Mouse (Mus musculus) limb, embryonic 14.5 days (tissue): ENCODE data around the gene Slc45a2. TPM values are rescaled to one million over a fixed set of nuclear protein-coding genes. Genes with fewer than 3 reads are reported as not detected.

Experiments used
- ATAC-seq: fragments of 200-750 bp; cut with Nextera tagmentation; 2 replicates; pipeline ENCODE4 v1.8.0; 2017; ENCODE audit warnings: low read depth, moderate number of reproducible peaks, moderate TSS enrichment; ENCODE audit not compliant: low FRiP score
- DNase-seq: peaks from one replicate; pipeline ENCODE4 v3.0.0-alpha.2; 2015; ENCODE audit warnings: low spot score
- H3K27ac ChIP-seq: fragments of 300-500 bp; sonication (generic); replicated peaks from 2 replicates; pipeline ENCODE4 v1.5.1; 2014; ENCODE audit warnings: low read depth, mild to moderate bottlenecking, low read length, moderate library complexity, mixed read lengths
- H3K27me3 ChIP-seq: fragments of 300-500 bp; sonication (generic); 2 replicates; pipeline ENCODE4 v1.6.1; 2014; ENCODE audit warnings: low read length, mixed read lengths; ENCODE audit not compliant: control insufficient read depth, insufficient read depth
- H3K36me3 ChIP-seq: fragments of 300-500 bp; sonication (generic); 2 replicates; pipeline ENCODE4 v1.6.1; 2014; ENCODE audit warnings: mild to moderate bottlenecking, low read length, moderate library complexity, mixed read lengths; ENCODE audit not compliant: control insufficient read depth, insufficient read depth
- H3K4me1 ChIP-seq: fragments of 300-500 bp; sonication (generic); 2 replicates; pipeline ENCODE4 v1.6.1; 2014; ENCODE audit warnings: antibody characterized with exemption, low read length, mixed read lengths; ENCODE audit not compliant: control insufficient read depth, insufficient read depth
- H3K4me2 ChIP-seq: fragments of 300-500 bp; sonication (generic); replicated peaks from 2 replicates; pipeline ENCODE4 v1.6.1; 2014; ENCODE audit warnings: low read depth, mild to moderate bottlenecking, low read length, moderate library complexity; ENCODE audit not compliant: severe bottlenecking
- H3K4me3 ChIP-seq: fragments of 300-500 bp; sonication (generic); replicated peaks from 2 replicates; pipeline ENCODE4 v1.5.1; 2014; ENCODE audit warnings: low read length
- H3K9ac ChIP-seq: fragments of 300-500 bp; sonication (generic); 2 replicates; pipeline ENCODE4 v1.6.1; 2014; ENCODE audit warnings: mild to moderate bottlenecking, low read depth, low read length, moderate library complexity; ENCODE audit not compliant: severe bottlenecking
- H3K9me3 ChIP-seq: fragments of 300-500 bp; sonication (generic); 2 replicates; pipeline ENCODE4 v1.6.1; 2016; ENCODE audit warnings: low read length; ENCODE audit not compliant: control insufficient read depth
- POLR2A ChIP-seq: fragments of 200-500 bp; IDR thresholded peaks from 2 replicates; pipeline ENCODE4 v1.8.0; 2012; ENCODE audit warnings: inconsistent platforms, mild to moderate bottlenecking, moderate library complexity, borderline replicate concordance; ENCODE audit not compliant: insufficient read depth, insufficient read length; ENCODE audit errors: extremely low read depth
- WGBS: fragments of 180-500 bp; shearing (Covaris S2); extraction: QIAGEN DNeasy Blood & Tissue Kit; methylation state at CpG from one replicate; pipeline ENCODE4 v1.1.7; 2014; 5-methylcytosine and 5-hydroxymethylcytosine counted together
- polyA plus RNA-seq, 2 experiments: library from polyadenylated mRNA; depleted of rRNA in 1 of 2; stranded (reverse) in 1 of 2; unstranded in 1 of 2; fragments of >200 nt; fragmentation: Nextera tagmentation in 1 of 2; extraction: Ambion mirVana in 1 of 2; gene quantifications; 2 replicates each; pipeline versions ENCODE4 v1.2.1 to v1.2.3; 2012 to 2014

Gene Slc45a2
- polyA plus RNA-seq, 2 experiments = 0.19 to 0.65 TPM

DNA sequence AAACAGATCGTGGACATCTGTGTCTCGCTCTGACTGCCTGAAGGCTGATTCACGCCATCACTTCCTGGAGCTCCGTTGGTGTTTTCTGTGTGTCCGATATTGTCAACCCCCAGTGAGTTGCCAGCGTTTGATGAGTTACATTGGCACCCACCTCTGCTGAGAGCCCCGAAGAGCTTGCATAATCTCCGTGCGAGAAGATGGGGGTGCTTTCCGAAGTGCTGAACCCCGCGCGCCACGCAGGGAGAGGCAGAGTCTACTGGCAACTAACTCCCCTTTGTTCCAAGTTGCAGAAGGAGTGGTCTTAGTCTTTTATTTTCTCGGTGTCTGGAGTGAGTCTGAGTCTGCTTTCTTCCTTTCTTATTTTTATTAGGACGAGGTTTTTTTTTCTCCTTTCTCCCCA lies 37.2 kb downstream of the Slc45a2 start, which contains the start of gene Rxfp3:
Rxfp3 (minus strand) TSS at position 281 of the 400 bp plus-strand sequence.
- Histone ChIP-seq H3K4me2 (peak within 1 kb of the TSS; percentile 58), H3K9me3 (no peaks in the 10 kb centered on the region), H3K27ac (no peak within 1 kb of the TSS), H3K4me3 (peak within 1 kb of the TSS; percentile 38), H3K36me3 (no peaks in the 10 kb centered on the region), H3K27me3 (peaks cover 47% of the 10 kb centered on the region), H3K9ac (no peak within 1 kb of the TSS), H3K4me1 (peaks cover 15% of the 10 kb centered on the region)
- 7% methylated on average over 16 of the region's 16 CpGs for WGBS
- TF ChIP-seq POLR2A = no peak
- ATAC-seq (no peak), DNase-seq (peak; percentile 19)

GRCm38 (mm10) chr15:11038476-11038875 lies 38.0 kb downstream of the Slc45a2 start:
- Histone ChIP-seq H3K27me3 (peaks cover 47% of the 10 kb centered on the region), H3K4me3 (no peak overlapping the region), H3K4me2 (no peak overlapping the region)

GRCm38 (mm10) chr15:11040067-11040466 lies 39.5 kb downstream of the Slc45a2 start:
- no peak for ATAC-seq
- TF ChIP-seq POLR2A = no peak
- Histone ChIP-seq H3K4me2 (no peak overlapping the region), H3K9me3 (no peaks in the 10 kb centered on the region), H3K4me3 (no peak overlapping the region), H3K9ac (no peak overlapping the region), H3K36me3 (no peaks in the 10 kb centered on the region), H3K27me3 (peaks cover 33% of the 10 kb centered on the region), H3K4me1 (peaks cover 15% of the 10 kb centered on the region), H3K27ac (no peak overlapping the region)
- 58% methylated on average over 5 of the region's 5 CpGs for WGBS
- DNase-seq = no peak

More at GRCm38 (mm10) chr15:11038476-11038875, 38.0 kb downstream of the Slc45a2 start:
- no peak for TF ChIP-seq POLR2A
- peak; percentile 84 for DNase-seq
- H3K4me1 ChIP-seq = peaks cover 15% of the 10 kb centered on the region
- WGBS = 2% methylated on average over 12 of the region's 12 CpGs
- no peaks in the 10 kb centered on the region for H3K36me3 ChIP-seq
- ATAC-seq = no peak
- no peaks in the 10 kb centered on the region for H3K9me3 ChIP-seq
- H3K9ac ChIP-seq = no peak overlapping the region
- H3K27ac ChIP-seq = no peak overlapping the region

GRCm38 (mm10) chr15:11041229-11041628 lies 40.7 kb downstream of the Slc45a2 start:
- H3K4me1 ChIP-seq = peaks cover 10% of the 10 kb centered on the region
- DNase-seq = no peak
- H3K36me3 ChIP-seq = no peaks in the 10 kb centered on the region
- H3K4me3 ChIP-seq = no peak overlapping the region
- no peak for ATAC-seq
- 91% methylated on average over 2 of the region's 2 CpGs for WGBS
- no peak overlapping the region for H3K9ac ChIP-seq
- H3K4me2 ChIP-seq = no peak overlapping the region
- H3K9me3 ChIP-seq = no peaks in the 10 kb centered on the region
- H3K27me3 ChIP-seq = peaks cover 22% of the 10 kb centered on the region
- H3K27ac ChIP-seq = no peak overlapping the region
- TF ChIP-seq POLR2A = no peak

- H3K27me3 ChIP-seq = peaks cover 6% of the 10 kb centered on the region
- no peak overlapping the region for H3K9ac ChIP-seq
- DNase-seq = no peak
- no peak for TF ChIP-seq POLR2A
- ATAC-seq = no peak
- no peak overlapping the region for H3K4me2 ChIP-seq
- WGBS = 81% methylated on average over 5 of the region's 5 CpGs
- no peak overlapping the region for H3K27ac ChIP-seq
- H3K36me3 ChIP-seq = no peaks in the 10 kb centered on the region
- H3K4me1 ChIP-seq = no peaks in the 10 kb centered on the region
- no peaks in the 10 kb centered on the region for H3K9me3 ChIP-seq
- H3K4me3 ChIP-seq = no peak overlapping the region
Measured at GRCm38 (mm10) chr15:11042828-11043227, 42.3 kb downstream of the Slc45a2 start.
